Mouse (Mus musculus) neural tube, embryonic 11.5 days (tissue): ENCODE measurements around the gene Tfpi2. TPM values are rescaled to one million over a fixed set of nuclear protein-coding genes. Genes with fewer than 3 reads are reported as not detected.
A peak's percentile ranks its signal among the peaks of the same experiment; 100 is the strongest.

Source experiments
- ATAC-seq: fragments of 200-750 bp; cut with Nextera tagmentation; 2 replicates; pipeline ENCODE4 v1.8.0; 2017; ENCODE audit warnings: moderate number of reproducible peaks, mild to moderate bottlenecking, moderate TSS enrichment, moderate library complexity; ENCODE audit not compliant: insufficient read depth, low FRiP score, low TSS enrichment
- DNase-seq: peaks from one replicate; pipeline ENCODE4 v3.0.0-alpha.2; 2015; ENCODE audit warnings: low spot score
- H3K27ac ChIP-seq: fragments of 300-500 bp; sonication (generic); 2 replicates; pipeline ENCODE4 v1.5.1; 2014; ENCODE audit warnings: low read depth, mild to moderate bottlenecking, low read length
- H3K27me3 ChIP-seq: fragments of 300-500 bp; sonication (generic); 2 replicates; pipeline ENCODE4 v1.6.1; 2014; ENCODE audit warnings: mild to moderate bottlenecking, low read length, mixed read lengths; ENCODE audit not compliant: control insufficient read depth, insufficient read depth
- H3K36me3 ChIP-seq: fragments of 300-500 bp; sonication (generic); 2 replicates; pipeline ENCODE4 v1.6.1; 2014; ENCODE audit warnings: mild to moderate bottlenecking, low read length, moderate library complexity, mixed read lengths; ENCODE audit not compliant: control insufficient read depth, insufficient read depth
- H3K4me1 ChIP-seq: fragments of 300-500 bp; sonication (generic); 2 replicates; pipeline ENCODE4 v1.6.1; 2014; ENCODE audit warnings: low read length, mixed read lengths; ENCODE audit not compliant: control insufficient read depth, insufficient read depth
- H3K4me2 ChIP-seq: fragments of 300-500 bp; sonication (generic); 2 replicates; pipeline ENCODE4 v1.6.1; 2014; ENCODE audit warnings: low read depth, mild to moderate bottlenecking, moderate library complexity
- H3K4me3 ChIP-seq: fragments of 300-500 bp; sonication (generic); 2 replicates; pipeline ENCODE4 v1.5.1; 2014; ENCODE audit warnings: low read depth, low read length
- H3K9ac ChIP-seq: fragments of 300-500 bp; sonication (generic); 2 replicates; pipeline ENCODE4 v1.6.1; 2014; ENCODE audit warnings: mild to moderate bottlenecking, low read length
- H3K9me3 ChIP-seq: fragments of 300-500 bp; sonication (generic); 2 replicates; pipeline ENCODE4 v1.6.1; 2016; ENCODE audit warnings: low read length; ENCODE audit not compliant: control insufficient read depth
- WGBS: fragments of 180-500 bp; shearing (Covaris S2); extraction: QIAGEN DNeasy Blood & Tissue Kit; methylation state at CpG from one replicate; pipeline ENCODE4 v1.1.7; 2014; 5-methylcytosine and 5-hydroxymethylcytosine counted together
- polyA plus RNA-seq: library from polyadenylated mRNA; unstranded; fragments of >200 nt; fragmentation: Nextera tagmentation; extraction: Ambion mirVana; gene quantifications from 2 replicates; pipeline ENCODE4 v1.2.1, GENCODE M21; 2014

The Tfpi2 gene
- 0.15 and 0.74 TPM in 2 replicates for polyA plus RNA-seq

- no peak within 1 kb of the TSS for H3K9ac ChIP-seq
- no peaks in the 10 kb centered on the region for H3K9me3 ChIP-seq
- no peaks in the 10 kb centered on the region for H3K36me3 ChIP-seq
- ATAC-seq (no peak), DNase-seq (no peak)
- no peaks in the 10 kb centered on the region for H3K4me1 ChIP-seq
- WGBS: 80% methylated on average over 3 of the region's 3 CpGs
- no peaks in the 10 kb centered on the region for H3K27me3 ChIP-seq
- H3K4me2 ChIP-seq: no peak within 1 kb of the TSS
- H3K4me3 ChIP-seq: no peak within 1 kb of the TSS
- H3K27ac ChIP-seq: no peak within 1 kb of the TSS
These were observed at the start of gene Tfpi2 for GRCm38 (mm10) chr6:3988750-3989149. Gene Tfpi2 (minus strand): TSS chr6:3988919.

DNA sequence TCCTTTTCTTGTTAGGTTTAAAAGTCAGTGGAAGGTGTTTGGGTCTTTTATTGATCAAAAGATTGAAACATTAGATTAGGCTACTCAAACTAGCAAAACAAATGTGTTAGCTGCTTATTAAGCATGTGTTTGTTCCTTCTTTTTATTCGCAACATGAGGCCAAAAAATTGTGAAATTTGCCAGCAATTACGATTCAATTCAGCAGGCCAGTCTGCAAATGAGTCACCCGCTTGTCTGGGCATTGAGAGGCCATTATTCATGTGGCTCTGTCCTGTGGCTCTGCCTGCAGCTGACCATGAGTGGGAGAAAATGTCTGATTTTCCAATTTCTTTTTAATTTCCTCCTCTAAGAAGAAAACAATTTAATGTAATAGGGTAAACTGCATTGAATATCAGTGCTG lies 42.2 kb upstream of the Tfpi2 start:
- ATAC-seq (no peak), DNase-seq (no peak)
- Histone ChIP-seq H3K4me1 (no peaks in the 10 kb centered on the region), H3K27ac (no peak overlapping the region), H3K9ac (no peak overlapping the region), H3K36me3 (no peaks in the 10 kb centered on the region), H3K4me3 (no peak overlapping the region), H3K9me3 (no peaks in the 10 kb centered on the region), H3K27me3 (no peaks in the 10 kb centered on the region), H3K4me2 (no peak overlapping the region)
- WGBS: 83% methylated on average over 3 of the region's 3 CpGs

- WGBS: 69% methylated on average over 2 of the region's 2 CpGs
- Histone ChIP-seq H3K27ac (no peak overlapping the region), H3K36me3 (no peaks in the 10 kb centered on the region), H3K27me3 (no peaks in the 10 kb centered on the region), H3K9ac (no peak overlapping the region), H3K4me1 (no peaks in the 10 kb centered on the region), H3K9me3 (no peaks in the 10 kb centered on the region), H3K4me2 (no peak overlapping the region), H3K4me3 (no peak overlapping the region)
- DNase-seq (no peak), ATAC-seq (no peak)
These were observed 37.6 kb upstream of the Tfpi2 start for GRCm38 (mm10) chr6:4026367-4026766.

DNA sequence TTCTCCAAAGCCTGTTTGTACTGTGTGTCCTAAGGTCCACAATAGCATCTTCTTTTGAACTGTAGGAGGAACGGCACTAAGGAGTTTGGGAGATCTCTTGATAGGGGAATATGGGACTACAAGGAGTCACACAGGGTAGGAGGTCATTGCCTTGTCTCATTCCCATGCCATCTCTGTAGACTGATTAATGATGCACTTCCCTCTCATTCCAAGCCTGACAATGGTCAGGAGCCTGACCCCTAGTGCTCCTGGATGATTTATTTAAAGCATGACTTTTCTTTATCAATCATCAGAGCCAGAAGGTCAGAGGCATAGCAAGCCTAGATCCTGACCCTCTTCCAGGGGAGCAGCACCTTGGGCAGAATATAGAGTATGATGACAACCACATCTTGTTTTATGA lies 33.9 kb upstream of the Tfpi2 start:
- 51% methylated on average over 1 of the region's 1 CpGs for whole genome bisulfite sequencing

DNA sequence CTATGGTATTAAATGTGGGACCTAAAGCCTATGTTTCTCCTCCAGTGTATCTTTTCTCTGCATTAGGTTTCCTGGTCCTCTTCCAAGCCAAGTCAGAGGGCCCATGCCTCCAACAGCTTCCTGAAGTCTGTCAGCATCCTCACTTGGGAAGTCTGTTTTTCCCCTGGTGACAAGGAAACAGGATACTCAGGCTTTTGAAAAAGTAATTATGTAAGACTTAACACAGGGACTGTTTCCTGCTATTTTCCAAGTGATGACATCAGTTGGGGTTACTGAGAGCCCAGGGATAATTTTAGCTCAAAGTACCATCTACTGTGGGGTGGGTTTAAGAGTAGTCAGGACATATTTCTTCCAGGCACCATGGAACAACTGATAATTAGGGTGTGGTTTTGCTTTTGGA lies 20.8 kb upstream of the Tfpi2 start:
- no peaks in the 10 kb centered on the region for H3K36me3 ChIP-seq
- ATAC-seq (no peak), DNase-seq (no peak)
- no peak overlapping the region for H3K4me2 ChIP-seq
- no peaks in the 10 kb centered on the region for H3K27me3 ChIP-seq
- H3K9me3 ChIP-seq: no peaks in the 10 kb centered on the region
- no peaks in the 10 kb centered on the region for H3K4me1 ChIP-seq
- no peak overlapping the region for H3K4me3 ChIP-seq
- H3K27ac ChIP-seq: no peak overlapping the region
- H3K9ac ChIP-seq: no peak overlapping the region

More for the DNA sequence above, 33.9 kb upstream of the Tfpi2 start:
- ATAC-seq (no peak), DNase-seq (no peak)
- Histone ChIP-seq H3K9me3 (no peaks in the 10 kb centered on the region), H3K4me2 (no peak overlapping the region), H3K9ac (no peak overlapping the region), H3K27ac (no peak overlapping the region), H3K36me3 (no peaks in the 10 kb centered on the region), H3K27me3 (no peaks in the 10 kb centered on the region), H3K4me3 (no peak overlapping the region), H3K4me1 (no peaks in the 10 kb centered on the region)

DNA sequence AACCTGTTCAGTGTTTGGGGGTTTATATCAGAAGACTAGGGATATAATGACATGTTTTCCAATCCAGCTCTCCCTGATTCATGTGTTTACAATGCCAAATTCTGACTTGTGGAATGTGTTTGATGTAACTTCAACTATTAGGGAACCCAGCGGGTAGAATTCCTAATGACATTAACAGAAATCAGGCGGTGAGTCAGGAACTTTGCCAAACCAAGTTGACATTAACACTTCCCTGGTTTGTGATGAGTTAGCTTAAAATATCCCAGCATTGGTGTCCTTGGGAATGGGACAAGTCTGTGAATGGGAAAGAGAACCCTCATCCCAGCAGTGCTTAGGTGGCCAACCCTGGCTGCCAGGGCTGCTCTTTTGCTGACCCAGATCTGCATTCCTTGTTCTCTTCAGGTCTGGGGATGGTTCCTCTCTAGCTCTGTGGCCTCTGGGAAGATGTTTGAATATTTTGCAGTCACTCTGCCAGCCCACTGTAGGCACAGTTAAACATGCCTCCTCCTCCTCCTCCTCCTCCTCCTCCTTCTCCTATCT lies 19.9 kb upstream of the Tfpi2 start:
- no peaks in the 10 kb centered on the region for H3K9me3 ChIP-seq
- DNase-seq (no peak), ATAC-seq (no peak)
- no peak overlapping the region for H3K9ac ChIP-seq
- no peak overlapping the region for H3K4me2 ChIP-seq
- no peaks in the 10 kb centered on the region for H3K4me1 ChIP-seq
- no peak overlapping the region for H3K27ac ChIP-seq
- no peak overlapping the region for H3K4me3 ChIP-seq
- WGBS: 61% methylated on average over 2 of the region's 2 CpGs
- H3K27me3 ChIP-seq: no peaks in the 10 kb centered on the region
- H3K36me3 ChIP-seq: no peaks in the 10 kb centered on the region

GRCm38 (mm10) chr6:4004808-4005207 lies 16.1 kb upstream of the Tfpi2 start:
- H3K9me3 ChIP-seq: no peaks in the 10 kb centered on the region
- DNase-seq: no peak
- no peak overlapping the region for H3K27ac ChIP-seq
- no peak overlapping the region for H3K9ac ChIP-seq
- no peaks in the 10 kb centered on the region for H3K36me3 ChIP-seq
- no peak overlapping the region for H3K4me3 ChIP-seq
- 76% methylated on average over 2 of the region's 2 CpGs for WGBS
- no peak for ATAC-seq
- H3K4me1 ChIP-seq: no peaks in the 10 kb centered on the region
- no peak overlapping the region for H3K4me2 ChIP-seq
- H3K27me3 ChIP-seq: no peaks in the 10 kb centered on the region

GRCm38 (mm10) chr6:4003890-4004306 lies 15.2 kb upstream of the Tfpi2 start, which contains the start of gene Gng11:
Gene Gng11 (plus strand): TSS chr6:4003904.
- 3% methylated on average over 19 of the region's 19 CpGs for WGBS
- peak; percentile 46; the same call in 1 of the 2 replicates for ATAC-seq

GRCm38 (mm10) chr6:4003445-4003844 lies 14.7 kb upstream of the Tfpi2 start:
- Histone ChIP-seq H3K27ac (no peak overlapping the region), H3K27me3 (no peaks in the 10 kb centered on the region), H3K4me1 (no peaks in the 10 kb centered on the region), H3K4me3 (no peak overlapping the region), H3K36me3 (no peaks in the 10 kb centered on the region), H3K4me2 (peak overlapping the region; percentile 60; the same call in 1 of the 2 replicates), H3K9me3 (no peaks in the 10 kb centered on the region), H3K9ac (no peak overlapping the region)
- 50% methylated on average over 4 of the region's 4 CpGs for WGBS
- no peak for DNase-seq
- no peak for ATAC-seq

More at GRCm38 (mm10) chr6:4003890-4004306, 15.2 kb upstream of the Tfpi2 start, which contains the start of gene Gng11:
- Histone ChIP-seq H3K4me3 (peak within 1 kb of the TSS; percentile 34), H3K4me1 (no peaks in the 10 kb centered on the region), H3K9ac (peak within 1 kb of the TSS; percentile 69), H3K36me3 (no peaks in the 10 kb centered on the region), H3K27me3 (no peaks in the 10 kb centered on the region), H3K4me2 (peak within 1 kb of the TSS; percentile 60), H3K27ac (0 out of 2 replicates have a peak within 1 kb of the TSS, but pooled peaks have one; percentile 20), H3K9me3 (no peaks in the 10 kb centered on the region)
- peak; percentile 53 for DNase-seq
